Mouse (Mus musculus) heart, embryonic 16.5 days (tissue): ENCODE measurements around the gene Abraxas2. TPM values are rescaled to one million over a fixed set of nuclear protein-coding genes. Genes with fewer than 3 reads are reported as not detected.

ENCODE experiments used
- ATAC-seq: fragments of 200-750 bp; cut with Nextera tagmentation; replicated peaks from 2 replicates; pipeline ENCODE4 v1.8.0; 2017; ENCODE audit warnings: moderate number of reproducible peaks; ENCODE audit not compliant: insufficient read depth, low FRiP score; ENCODE audit errors: extremely low read depth
- H3K27ac ChIP-seq: fragments of 300-500 bp; sonication (generic); 2 replicates; pipeline ENCODE4 v1.5.1; 2014; ENCODE audit warnings: mild to moderate bottlenecking, low read length, control low read depth, moderate library complexity
- H3K27me3 ChIP-seq: fragments of 300-500 bp; sonication (generic); 2 replicates; pipeline ENCODE4 v1.6.1; 2014; ENCODE audit warnings: low read length, mixed read lengths; ENCODE audit not compliant: control insufficient read depth, insufficient read depth
- H3K36me3 ChIP-seq: fragments of 300-500 bp; sonication (generic); 2 replicates; pipeline ENCODE4 v1.6.1; 2014; ENCODE audit not compliant: control insufficient read depth, insufficient read depth
- H3K4me1 ChIP-seq: fragments of 300-500 bp; sonication (generic); 2 replicates; pipeline ENCODE4 v1.6.1; 2014; ENCODE audit warnings: low read length, mixed read lengths; ENCODE audit not compliant: control insufficient read depth, insufficient read depth
- H3K4me2 ChIP-seq: fragments of 300-500 bp; sonication (generic); 2 replicates; pipeline ENCODE4 v1.6.1; 2014; ENCODE audit warnings: low read depth, mild to moderate bottlenecking, control low read depth, low read length
- H3K4me3 ChIP-seq: fragments of 300-500 bp; sonication (generic); 2 replicates; pipeline ENCODE4 v1.5.1; 2014; ENCODE audit warnings: mild to moderate bottlenecking, control low read depth, low read length
- H3K9ac ChIP-seq: fragments of 300-500 bp; sonication (generic); 2 replicates; pipeline ENCODE4 v1.6.1; 2014; ENCODE audit warnings: low read length, control low read depth
- H3K9me3 ChIP-seq: fragments of 300-500 bp; sonication (generic); replicated peaks from 2 replicates; pipeline ENCODE4 v1.6.1; 2016; ENCODE audit warnings: low read length; ENCODE audit not compliant: control insufficient read depth
- WGBS: fragments of 180-500 bp; shearing (Covaris S2); extraction: QIAGEN DNeasy Blood & Tissue Kit; methylation state at CpG from one replicate; pipeline ENCODE4 v1.1.7; 2014; 5-methylcytosine and 5-hydroxymethylcytosine counted together
- polyA plus RNA-seq: library from polyadenylated mRNA; unstranded; fragments of >200 nt; fragmentation: Nextera tagmentation; extraction: Ambion mirVana; gene quantifications from 2 replicates; pipeline ENCODE4 v1.2.1, GENCODE M21; 2015

Gene Abraxas2
- polyA plus RNA-seq: 26.0 and 30.0 TPM in 2 replicates

DNA sequence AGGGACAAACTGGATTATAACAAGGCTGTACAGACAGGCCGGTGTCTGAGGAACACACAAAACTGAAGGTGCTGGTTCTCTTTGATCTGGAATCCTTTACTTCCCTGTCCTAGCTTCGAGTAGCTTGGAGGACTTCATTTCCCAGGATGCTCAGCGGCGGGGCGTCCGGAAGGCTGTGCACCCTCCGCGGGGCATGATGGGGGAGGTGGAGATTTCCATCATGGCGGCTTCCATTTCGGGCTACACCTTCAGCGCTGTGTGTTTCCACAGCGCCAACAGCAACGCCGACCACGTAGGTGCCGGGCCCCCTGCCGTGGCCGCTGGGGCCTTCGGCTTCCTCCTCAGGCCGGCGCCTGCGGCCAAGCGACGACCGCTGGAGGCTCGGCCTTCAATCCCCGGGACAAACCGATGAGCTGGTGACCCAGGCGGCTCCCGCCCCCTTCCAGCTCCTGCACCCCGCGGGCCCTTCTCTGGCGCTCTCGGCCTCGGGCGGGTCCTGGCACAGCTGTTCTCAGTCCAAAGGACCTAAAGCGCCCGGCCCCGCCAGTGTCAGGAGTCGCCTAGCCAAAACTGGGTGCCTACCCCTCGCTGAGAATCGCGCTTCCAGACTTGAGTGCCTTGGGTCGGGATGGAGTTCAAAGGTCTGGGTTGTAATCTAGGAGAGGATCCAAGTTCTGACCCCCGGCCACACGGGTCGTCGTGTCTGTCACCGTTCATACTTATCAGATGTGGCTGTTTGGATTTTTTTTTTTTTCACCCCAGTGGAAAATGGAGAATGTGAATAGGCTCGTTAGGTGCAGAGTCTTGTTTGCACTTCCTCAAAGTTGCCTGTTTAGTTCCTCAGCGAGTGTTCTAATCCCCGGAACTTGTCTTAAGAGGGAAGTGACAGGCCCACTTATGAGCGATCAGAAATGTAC is at the start of gene Abraxas2:
Abraxas2 (plus strand) TSS at position 184 of the 917 bp plus-strand sequence.
- no peaks in the 10 kb centered on the region for H3K36me3 ChIP-seq
- H3K4me3 ChIP-seq: peak within 1 kb of the TSS; percentile 83
- WGBS: under 1% methylated on average over 53 of the region's 53 CpGs
- H3K9ac ChIP-seq: peak within 1 kb of the TSS; percentile 87
- H3K27ac ChIP-seq: peak within 1 kb of the TSS; percentile 87
- H3K27me3 ChIP-seq: no peaks in the 10 kb centered on the region
- H3K4me2 ChIP-seq: peak within 1 kb of the TSS; percentile 83
- peaks cover 11% of the 10 kb centered on the region for H3K4me1 ChIP-seq
- ATAC-seq: peak; percentile 92
- H3K9me3 ChIP-seq: no peaks in the 10 kb centered on the region

DNA sequence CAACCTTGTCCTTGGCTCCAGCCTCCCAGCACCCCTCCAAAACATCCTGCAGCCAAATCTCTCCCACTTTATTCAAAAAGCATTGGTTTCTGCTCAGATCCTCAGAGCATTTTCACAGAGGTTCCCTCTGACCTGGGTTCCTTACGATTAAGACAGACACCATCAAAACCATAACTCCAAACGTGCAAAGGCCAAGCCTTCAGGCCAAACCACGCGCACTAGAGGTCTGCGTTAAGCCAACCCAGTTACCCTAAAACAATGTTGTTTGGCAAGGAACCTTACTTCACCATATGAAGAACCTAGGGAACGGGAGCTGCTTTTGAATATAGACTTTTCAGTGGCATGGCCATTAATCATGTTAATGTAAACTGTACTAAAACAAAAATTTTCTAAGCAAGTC is 49.3 kb upstream of the Abraxas2 start:
- WGBS: 66% methylated on average over 6 of the region's 6 CpGs
- ATAC-seq: no peak
- no peaks in the 10 kb centered on the region for H3K27me3 ChIP-seq
- peak overlapping the region; percentile 64 for H3K9ac ChIP-seq
- no peaks in the 10 kb centered on the region for H3K9me3 ChIP-seq
- peaks cover 75% of the 10 kb centered on the region for H3K4me1 ChIP-seq
- peak overlapping the region; percentile 42; the same call in 1 of the 2 replicates for H3K4me2 ChIP-seq
- no peaks in the 10 kb centered on the region for H3K36me3 ChIP-seq
- H3K4me3 ChIP-seq: no peak overlapping the region
- H3K27ac ChIP-seq: no peak overlapping the region

DNA sequence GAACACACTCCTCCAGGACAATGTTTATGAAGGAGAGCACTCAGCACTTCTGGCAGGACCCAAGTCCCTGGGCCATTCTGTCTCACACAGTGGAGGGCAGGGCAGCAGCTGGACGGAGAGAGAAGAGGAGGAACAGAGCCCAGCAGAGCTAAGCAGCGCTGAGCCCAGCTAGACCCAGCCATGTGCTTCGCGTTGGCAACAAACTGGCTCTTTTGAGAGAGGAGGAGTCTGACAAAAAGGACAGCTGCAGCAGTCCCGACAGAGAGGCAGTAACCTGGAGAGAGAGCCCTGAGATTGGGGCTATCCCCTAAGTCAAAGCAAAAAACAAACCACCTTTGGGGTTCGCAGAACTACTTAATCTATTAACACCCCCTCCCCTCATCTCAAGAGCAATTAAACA is 48.7 kb upstream of the Abraxas2 start:
- ATAC-seq: no peak

GRCm38 (mm10) chr7:132810879-132811278 is 48.1 kb upstream of the Abraxas2 start:
- no peak overlapping the region for H3K4me3 ChIP-seq
- H3K27me3 ChIP-seq: no peaks in the 10 kb centered on the region
- H3K36me3 ChIP-seq: no peaks in the 10 kb centered on the region
- WGBS: 80% methylated on average over 1 of the region's 1 CpGs
- peak overlapping the region; percentile 94 for H3K4me2 ChIP-seq
- peaks cover 68% of the 10 kb centered on the region for H3K4me1 ChIP-seq
- H3K9me3 ChIP-seq: no peaks in the 10 kb centered on the region
- ATAC-seq: peak; percentile 21; the same call in 1 of the 2 replicates
- peak overlapping the region; percentile 61 for H3K9ac ChIP-seq
- H3K27ac ChIP-seq: peak overlapping the region; percentile 96; the same call in 1 of the 2 replicates

More for the DNA sequence above, 48.7 kb upstream of the Abraxas2 start:
- no peaks in the 10 kb centered on the region for H3K9me3 ChIP-seq
- H3K4me1 ChIP-seq: peaks cover 71% of the 10 kb centered on the region
- no peaks in the 10 kb centered on the region for H3K36me3 ChIP-seq
- H3K27ac ChIP-seq: peak overlapping the region; percentile 69
- no peak overlapping the region for H3K4me3 ChIP-seq
- peak overlapping the region; percentile 61 for H3K9ac ChIP-seq
- WGBS: 27% methylated on average over 6 of the region's 6 CpGs
- H3K4me2 ChIP-seq: peak overlapping the region; percentile 16; the same call in 1 of the 2 replicates
- H3K27me3 ChIP-seq: no peaks in the 10 kb centered on the region

GRCm38 (mm10) chr7:132811716-132812618 is 47.1 kb upstream of the Abraxas2 start:
- H3K4me3 ChIP-seq: peak overlapping the region; percentile 66
- H3K36me3 ChIP-seq: no peaks in the 10 kb centered on the region
- H3K9ac ChIP-seq: peak overlapping the region; percentile 91
- H3K9me3 ChIP-seq: no peaks in the 10 kb centered on the region
- no peak for ATAC-seq
- peaks cover 57% of the 10 kb centered on the region for H3K4me1 ChIP-seq
- H3K4me2 ChIP-seq: peak overlapping the region; percentile 94
- H3K27ac ChIP-seq: peak overlapping the region; percentile 96
- WGBS: 13% methylated on average over 23 of the region's 23 CpGs
- no peaks in the 10 kb centered on the region for H3K27me3 ChIP-seq

DNA sequence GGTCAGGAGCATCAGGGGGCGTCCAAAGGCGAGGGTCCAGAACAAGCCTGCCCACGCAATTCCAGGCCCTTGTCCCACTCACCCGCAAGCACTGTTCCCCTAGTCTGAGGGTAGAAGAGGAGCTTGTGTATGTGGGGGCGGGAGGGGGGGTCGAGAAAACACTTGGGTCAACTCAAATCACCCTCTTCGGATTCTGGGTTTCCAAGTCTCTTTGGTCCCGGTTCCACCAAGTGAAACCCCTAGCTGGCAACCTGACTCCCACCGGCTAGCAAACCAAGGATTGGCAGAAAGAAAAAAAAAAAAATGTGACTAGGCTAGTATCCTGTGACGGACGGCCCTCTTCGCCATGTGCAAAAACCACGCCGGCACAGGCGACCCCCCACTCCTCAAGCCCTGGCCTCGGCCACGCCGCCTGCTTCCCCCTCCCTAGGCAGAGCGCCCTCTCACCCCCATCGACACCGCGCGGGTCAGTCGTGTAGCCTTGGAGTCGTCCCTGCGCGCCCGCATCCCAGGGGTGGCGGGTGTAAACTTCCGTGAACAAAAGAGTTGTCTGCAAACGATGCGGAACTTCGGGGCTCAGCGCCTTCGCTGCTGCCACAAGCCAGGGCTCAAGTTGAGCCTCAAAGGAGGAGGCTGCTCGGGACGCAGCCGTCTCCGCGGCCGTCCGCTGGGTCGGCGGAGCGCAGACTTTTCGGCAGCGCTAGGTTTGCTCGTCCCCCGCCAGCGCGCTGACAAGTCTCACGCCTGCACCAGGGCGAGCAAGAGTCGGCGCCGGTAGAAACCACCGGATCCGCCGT is 46.2 kb upstream of the Abraxas2 start:
- H3K4me1 ChIP-seq: peaks cover 48% of the 10 kb centered on the region
- no peaks in the 10 kb centered on the region for H3K9me3 ChIP-seq
- peak overlapping the region; percentile 94 for H3K4me2 ChIP-seq
- H3K36me3 ChIP-seq: no peaks in the 10 kb centered on the region
- under 1% methylated on average over 59 of the region's 59 CpGs for WGBS
- peak; percentile 42 for ATAC-seq
- peak overlapping the region; percentile 91 for H3K9ac ChIP-seq
- H3K27me3 ChIP-seq: no peaks in the 10 kb centered on the region
- H3K27ac ChIP-seq: peak overlapping the region; percentile 96
- H3K4me3 ChIP-seq: peak overlapping the region; percentile 66

DNA sequence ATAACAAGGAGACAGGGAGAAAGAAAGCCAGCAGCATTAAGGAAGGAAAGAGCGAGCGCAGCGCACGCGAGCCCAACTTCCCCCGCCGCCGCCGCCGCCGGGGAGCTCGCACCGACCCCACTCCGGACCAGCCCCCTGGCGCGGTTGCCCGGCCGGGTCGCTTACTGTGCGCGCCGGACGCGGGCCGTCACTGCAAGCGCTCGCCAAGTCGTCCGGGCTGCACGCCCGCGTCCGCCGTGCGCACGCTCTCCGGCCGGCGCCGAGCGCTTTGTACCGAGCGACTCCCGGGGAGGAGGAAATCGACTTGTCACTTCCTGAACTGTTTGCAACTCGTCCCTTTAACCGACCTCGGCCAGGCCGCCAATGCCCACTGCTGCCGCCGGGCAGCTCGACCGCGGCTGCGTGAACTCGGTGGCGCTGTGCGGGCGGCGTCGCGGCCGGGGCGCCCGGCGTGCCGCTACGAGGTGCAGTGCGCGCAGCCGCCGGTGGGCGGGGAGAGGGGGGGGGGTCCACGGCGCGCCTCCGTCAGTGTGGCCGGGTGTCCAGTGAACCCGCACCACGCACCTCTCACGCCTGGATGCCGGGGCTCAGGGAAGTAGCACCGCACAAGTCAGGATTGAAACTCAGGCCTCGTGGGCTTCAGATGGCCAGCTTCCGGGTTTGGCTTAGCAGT is 45.5 kb upstream of the Abraxas2 start, which contains the start of gene Fam53b:
Fam53b (minus strand) TSS at position 471 of the 673 bp plus-strand sequence.
- under 1% methylated on average over 81 of the region's 85 CpGs for WGBS
- H3K4me2 ChIP-seq: peak within 1 kb of the TSS; percentile 94
- ATAC-seq: peak; percentile 68
- peak within 1 kb of the TSS; percentile 96 for H3K27ac ChIP-seq
- peak within 1 kb of the TSS; percentile 66 for H3K4me3 ChIP-seq
- H3K4me1 ChIP-seq: peaks cover 41% of the 10 kb centered on the region
- no peaks in the 10 kb centered on the region for H3K27me3 ChIP-seq
- no peaks in the 10 kb centered on the region for H3K9me3 ChIP-seq
- H3K36me3 ChIP-seq: no peaks in the 10 kb centered on the region
- peak within 1 kb of the TSS; percentile 91 for H3K9ac ChIP-seq

GRCm38 (mm10) chr7:132814089-132814450 is 45.0 kb upstream of the Abraxas2 start:
- Histone ChIP-seq H3K4me3 (peak overlapping the region; percentile 66), H3K27ac (peak overlapping the region; percentile 96), H3K9me3 (no peaks in the 10 kb centered on the region), H3K4me1 (peaks cover 36% of the 10 kb centered on the region), H3K36me3 (no peaks in the 10 kb centered on the region), H3K9ac (peak overlapping the region; percentile 91), H3K27me3 (no peaks in the 10 kb centered on the region), H3K4me2 (peak overlapping the region; percentile 94)
- peak; percentile 3; the same call in 1 of the 2 replicates for ATAC-seq
- 3% methylated on average over 7 of the region's 7 CpGs for WGBS
